Mouse (Mus musculus) fibroblast of lung, adult 2 months (primary cell): Measurements from ENCODE around the gene Prkar1a.

Experiments used
- DNase-seq: peaks from one replicate; pipeline ENCODE4 v3.0.0-alpha.2; 2011; ENCODE audit warnings: low read depth

The Prkar1a gene

GRCm38 (mm10) chr11:109673741-109674140 is 24.5 kb downstream of the Prkar1a start:
- DNase-seq: no peak

GRCm38 (mm10) chr11:109674542-109674941 is 25.3 kb downstream of the Prkar1a start:
- DNase-seq: no peak

GRCm38 (mm10) chr11:109675208-109675607 is 26.0 kb downstream of the Prkar1a start:
- DNase-seq: no peak

- no peak for DNase-seq
Observed at GRCm38 (mm10) chr11:109675771-109676170, 26.6 kb downstream of the Prkar1a start.

GRCm38 (mm10) chr11:109676621-109677373 is 27.6 kb downstream of the Prkar1a start:
- no peak for DNase-seq

GRCm38 (mm10) chr11:109678291-109678690 is 29.1 kb downstream of the Prkar1a start:
- no peak for DNase-seq

GRCm38 (mm10) chr11:109680934-109681333 is 31.7 kb downstream of the Prkar1a start:
- no peak for DNase-seq

- no peak for DNase-seq
Observed at GRCm38 (mm10) chr11:109681556-109681955, 32.4 kb downstream of the Prkar1a start.

GRCm38 (mm10) chr11:109682221-109682620 is 33.0 kb downstream of the Prkar1a start:
- DNase-seq: no peak

GRCm38 (mm10) chr11:109689539-109689938 is 40.3 kb downstream of the Prkar1a start:
- no peak for DNase-seq

- no peak for DNase-seq
Observed at GRCm38 (mm10) chr11:109692737-109693136, 43.5 kb downstream of the Prkar1a start.

- no peak for DNase-seq
Observed at GRCm38 (mm10) chr11:109696519-109696918, 47.3 kb downstream of the Prkar1a start.

GRCm38 (mm10) chr11:109697089-109697643 is 48.0 kb downstream of the Prkar1a start:
- no peak for DNase-seq

GRCm38 (mm10) chr11:109698740-109699139 is 49.5 kb downstream of the Prkar1a start:
- no peak for DNase-seq

GRCm38 (mm10) chr11:109699784-109700183 is 50.6 kb downstream of the Prkar1a start:
- no peak for DNase-seq

- no peak for DNase-seq
Observed at GRCm38 (mm10) chr11:109700761-109701160, 51.6 kb downstream of the Prkar1a start.

- DNase-seq: no peak
Observed at GRCm38 (mm10) chr11:109702031-109702815, 53.0 kb downstream of the Prkar1a start.

- no peak for DNase-seq
Observed at GRCm38 (mm10) chr11:109703845-109704244, 54.6 kb downstream of the Prkar1a start.

GRCm38 (mm10) chr11:109704311-109705205 is 55.4 kb downstream of the Prkar1a start:
- DNase-seq: no peak

GRCm38 (mm10) chr11:109705336-109706054 is 56.3 kb downstream of the Prkar1a start:
- DNase-seq: no peak

- no peak for DNase-seq
Observed at GRCm38 (mm10) chr11:109706055-109706412, 56.8 kb downstream of the Prkar1a start.
